Mouse (Mus musculus): ENCODE measurements around the gene Selenoo.

Gene Selenoo

GRCm38 (mm10) chr15:89088607-89089247 is at the start of gene Selenoo:
Gene Selenoo (plus strand): TSS chr15:89089084.
- peak; percentile 81 for DNase-seq (ENCODE audit: low read depth)

GRCm38 (mm10) chr15:89044381-89044780 is 44.5 kb upstream of the Selenoo start:
- no peak for DNase-seq (ENCODE audit: low read depth)

- DNase-seq (ENCODE audit: low read depth): no peak
Observed at GRCm38 (mm10) chr15:89046356-89046755, 42.5 kb upstream of the Selenoo start.

- no peak for DNase-seq (ENCODE audit: low read depth)
Observed at GRCm38 (mm10) chr15:89054666-89055065, 34.2 kb upstream of the Selenoo start.

GRCm38 (mm10) chr15:89058736-89059135 is 30.1 kb upstream of the Selenoo start:
- DNase-seq (ENCODE audit: low read depth): no peak

GRCm38 (mm10) chr15:89059161-89059931 is 29.5 kb upstream of the Selenoo start, which contains the start of gene Panx2:
Gene Panx2 (plus strand): TSS chr15:89059734.
- no peak for DNase-seq (ENCODE audit: low read depth)

GRCm38 (mm10) chr15:89060032-89060681 is 28.7 kb upstream of the Selenoo start:
- DNase-seq (ENCODE audit: low read depth): no peak

GRCm38 (mm10) chr15:89060811-89061460 is 27.9 kb upstream of the Selenoo start:
- DNase-seq (ENCODE audit: low read depth): no peak

- DNase-seq (ENCODE audit: low read depth): no peak
Observed at GRCm38 (mm10) chr15:89061761-89062517, 26.9 kb upstream of the Selenoo start.

- DNase-seq (ENCODE audit: low read depth): no peak
Observed at GRCm38 (mm10) chr15:89062518-89062910, 26.4 kb upstream of the Selenoo start.

- no peak for DNase-seq (ENCODE audit: low read depth)
Observed at GRCm38 (mm10) chr15:89063001-89063400, 25.9 kb upstream of the Selenoo start.

- DNase-seq (ENCODE audit: low read depth): no peak
Observed at GRCm38 (mm10) chr15:89063536-89063935, 25.3 kb upstream of the Selenoo start.

GRCm38 (mm10) chr15:89064891-89065290 is 24.0 kb upstream of the Selenoo start:
- no peak for DNase-seq (ENCODE audit: low read depth)

- DNase-seq (ENCODE audit: low read depth): no peak
Observed at GRCm38 (mm10) chr15:89067609-89068008, 21.3 kb upstream of the Selenoo start.

GRCm38 (mm10) chr15:89068226-89068625 is 20.7 kb upstream of the Selenoo start:
- DNase-seq (ENCODE audit: low read depth): no peak

- DNase-seq (ENCODE audit: low read depth): no peak
Observed at GRCm38 (mm10) chr15:89069336-89069840, 19.5 kb upstream of the Selenoo start.

GRCm38 (mm10) chr15:89070606-89071005 is 18.3 kb upstream of the Selenoo start:
- DNase-seq (ENCODE audit: low read depth): no peak

GRCm38 (mm10) chr15:89073993-89074603 is 14.8 kb upstream of the Selenoo start:
- no peak for DNase-seq (ENCODE audit: low read depth)

- DNase-seq (ENCODE audit: low read depth): no peak
Observed at GRCm38 (mm10) chr15:89074613-89075477, 14.0 kb upstream of the Selenoo start, which contains the start of gene Trabd. Gene Trabd (plus strand): TSS chr15:89075124.

Measured in c-Kit-positive CD71-positive TER-119-negative erythroid progenitor cells, embryonic 14.5 days (primary cell).